10 mouse cellular contexts compared by ENCODE assay signal in the genomic region with DNA sequence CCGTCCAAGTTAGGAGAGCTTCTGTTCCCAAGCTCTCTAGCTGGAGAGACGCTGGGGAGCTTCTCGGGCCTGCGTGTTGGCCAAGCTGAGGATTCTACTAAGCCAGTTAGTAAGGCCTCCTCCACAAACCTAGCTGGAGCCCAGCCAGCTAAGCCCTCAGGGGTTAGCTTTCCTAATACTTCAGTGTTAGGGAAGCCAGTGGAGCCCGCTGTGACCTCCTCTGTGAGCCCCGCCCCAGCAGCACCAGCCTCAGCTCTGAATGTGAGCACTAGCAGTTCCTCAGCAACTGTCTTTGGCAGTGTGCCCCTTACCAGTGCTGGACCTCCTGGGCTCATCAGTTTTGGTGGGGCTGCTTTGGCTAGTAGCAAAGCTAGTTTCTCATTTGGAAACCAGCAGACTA. TPM values are rescaled to one million over a fixed set of nuclear protein-coding genes. Genes with fewer than 3 reads are reported as not detected.
A peak's percentile ranks its signal among the peaks of the same experiment; 100 is the strongest.
DNase-seq lines count a peak whose midpoint lies in the region; ATAC-seq and TF ChIP-seq lines count a peak whose summit lies in the region.
"Had no signal": no experiment of that assay in that cellular context is flagged by ENCODE, and none has a peak within 500 bp of the region (broad histone marks: within the 10 kb centered on the region; RNA-seq: fewer than 3 reads in every experiment).

No protein-coding gene starts in this region.

- no peak overlapping the region for H3K4me3 ChIP-seq in forebrain, postnatal 0 days (ENCODE audit: low read depth, low read length)
- H3K4me3 ChIP-seq: erythroblast, embryonic 14.5 days had no signal

- TF ChIP-seq CTCF in forebrain, postnatal 0 days (IDR thresholded peaks at IDR 0.05; ENCODE audit: low read depth) = no peak

- H3K4me2 ChIP-seq in forebrain, postnatal 0 days (ENCODE audit: low read depth) = no peak overlapping the region
- H3K4me2 ChIP-seq: lung, embryonic 14.5 days had no signal

- H3K27ac ChIP-seq in forebrain, postnatal 0 days (ENCODE audit: low read depth, low read length) = no peak overlapping the region

- H3K36me3 ChIP-seq in forebrain, postnatal 0 days (ENCODE audit: insufficient read depth) = peaks cover 70% of the 10 kb centered on the region

- peak; percentile 22 to 24 for DNase-seq in cerebellum, adult 18-20 months
- DNase-seq in cerebellum, adult 11 months = no peak
- DNase-seq in right cerebral cortex, adult 18-20 months = peak; percentile 17
- no peak for DNase-seq in right cerebral cortex, postnatal 36 days (ENCODE audit: low spot score in 2 of 2)
- peak; percentile 78 to 81 for DNase-seq in gastrocnemius, adult 8-10 months (ENCODE audit: low spot score in 2 of 2)
- DNase-seq in ovary, postnatal 10 days (ENCODE audit: low spot score) = peak; percentile 13
- no peak for DNase-seq in lung, postnatal 14 days
- no peak for DNase-seq in forebrain, postnatal 0 days
- DNase-seq: lung, embryonic 14.5 days had no signal

- no peaks in the 10 kb centered on the region for H3K9me3 ChIP-seq in forebrain, postnatal 0 days (ENCODE audit: low read length)

- no peaks in the 10 kb centered on the region for H3K27me3 ChIP-seq in forebrain, postnatal 0 days (ENCODE audit: insufficient read depth, low read length)

- WGBS in forebrain, postnatal 0 days = 83% methylated on average over 6 of the region's 6 CpGs

- ATAC-seq in forebrain, postnatal 0 days = no peak

- H3K9ac ChIP-seq in forebrain, postnatal 0 days = no peak overlapping the region
- H3K9ac ChIP-seq: lung, embryonic 14.5 days had no signal

- no peaks in the 10 kb centered on the region for H3K4me1 ChIP-seq in forebrain, postnatal 0 days (ENCODE audit: insufficient read depth)

RNA-seq across cellular contexts. Expression of a gene that starts 51.2 kb away (rescaled TPM):
- 10 to 100 TPM; 10.8 to 17.5 (median 14.9) TPM for total RNA-seq in gastrocnemius, adult 8-10 months (2022)
- total RNA-seq in forebrain, postnatal 0 days (2014; rRNA removed) = 0.38 and 0.62 TPM in 2 replicates
- polyA plus RNA-seq in forebrain, postnatal 0 days (2015; fragmentation: Nextera tagmentation; extraction: Ambion mirVana) = 0.38 and 0.39 TPM in 2 replicates

RNA-seq across cellular contexts. Expression of a gene that starts 59.2 kb away (rescaled TPM):
- 10 to 100 TPM; 16.0 to 20.5 (median 18.3) TPM for total RNA-seq in gastrocnemius, adult 8-10 months (2022)
- total RNA-seq in forebrain, postnatal 0 days (2014; rRNA removed) = 19.1 and 23.8 TPM in 2 replicates
- 39.7 and 56.0 TPM in 2 replicates for polyA plus RNA-seq in forebrain, postnatal 0 days (2015; fragmentation: Nextera tagmentation; extraction: Ambion mirVana)

Comparison
In these comparisons a context has a peak if more than half of its experiments do, and no peak if none do; other contexts are left out.
1. DNase-seq: peak in cerebellum, adult 18-20 months (2 of 2), right cerebral cortex, adult 18-20 months (single experiment), gastrocnemius, adult 8-10 months (2 of 2) and ovary, postnatal 10 days (single experiment); none in cerebellum, adult 11 months (single experiment), right cerebral cortex, postnatal 36 days (0 of 2), lung, postnatal 14 days (single experiment) and forebrain, postnatal 0 days (single experiment).